Mouse (Mus musculus) forebrain, embryonic 12.5 days (tissue): ENCODE results near the gene Il17c. TPM values are rescaled to one million over a fixed set of nuclear protein-coding genes. Genes with fewer than 3 reads are reported as not detected.

Experiments used
- ATAC-seq: fragments of 200-750 bp; cut with Nextera tagmentation; 2 replicates; pipeline ENCODE4 v1.8.0; 2017; ENCODE audit warnings: moderate TSS enrichment; ENCODE audit not compliant: low FRiP score
- H3K27ac ChIP-seq: fragments of 300-500 bp; sonication (generic); 2 replicates; pipeline ENCODE4 v1.5.1; 2016; ENCODE audit warnings: mild to moderate bottlenecking
- H3K27me3 ChIP-seq: fragments of 300-500 bp; sonication (generic); 2 replicates; pipeline ENCODE4 v1.6.1; 2016; ENCODE audit warnings: mild to moderate bottlenecking
- H3K36me3 ChIP-seq: fragments of 300-500 bp; sonication (generic); replicated peaks from 2 replicates; pipeline ENCODE4 v1.6.1; 2016; ENCODE audit warnings: mild to moderate bottlenecking
- H3K4me1 ChIP-seq: fragments of 300-500 bp; sonication (generic); 2 replicates; pipeline ENCODE4 v1.6.1; 2016
- H3K4me2 ChIP-seq: fragments of 300-500 bp; sonication (generic); 2 replicates; pipeline ENCODE4 v1.6.1; 2016; ENCODE audit warnings: mild to moderate bottlenecking, moderate library complexity
- H3K4me3 ChIP-seq: fragments of 300-500 bp; sonication (generic); replicated peaks from 2 replicates; pipeline ENCODE4 v1.5.1; 2016; ENCODE audit warnings: mild to moderate bottlenecking
- H3K9ac ChIP-seq: fragments of 300-500 bp; sonication (generic); 2 replicates; pipeline ENCODE4 v1.6.1; 2016; ENCODE audit warnings: mild to moderate bottlenecking
- H3K9me3 ChIP-seq: fragments of 300-500 bp; sonication (generic); 2 replicates; pipeline ENCODE4 v1.6.1; 2016
- WGBS: fragments of 180-500 bp; shearing (Covaris S2); methylation state at CpG from one replicate; pipeline ENCODE4 v1.1.7; 2016; 5-methylcytosine and 5-hydroxymethylcytosine counted together
- polyA plus RNA-seq: library from polyadenylated mRNA; unstranded; fragments of >200 nt; fragmentation: Nextera tagmentation; extraction: Ambion mirVana; gene quantifications from 2 replicates; pipeline ENCODE4 v1.2.1, GENCODE M21; 2016

The Il17c gene
- polyA plus RNA-seq, 1 experiment from 2014 or later: not detected

DNA sequence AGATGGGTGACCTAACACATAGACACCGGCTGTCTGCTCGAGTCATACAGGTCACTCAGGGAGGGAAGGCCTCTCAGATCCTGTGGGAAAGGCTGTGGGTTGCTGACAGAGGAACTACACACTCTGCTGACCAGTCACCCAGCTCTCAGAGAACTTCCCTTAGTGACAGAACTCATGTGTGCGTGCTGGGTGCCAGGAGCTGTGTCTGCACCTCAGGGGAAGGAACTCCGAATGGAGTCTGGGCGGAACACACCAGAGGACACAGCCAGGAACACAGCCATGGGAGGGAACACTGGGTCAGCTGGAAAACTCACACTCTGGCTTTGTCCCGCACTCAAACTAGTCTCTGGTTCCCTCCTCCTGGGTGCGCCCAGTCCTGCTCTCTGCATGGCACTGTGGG lies 14.1 kb upstream of the Il17c start:
- Histone ChIP-seq H3K9me3 (no peaks in the 10 kb centered on the region), H3K4me2 (no peak overlapping the region), H3K36me3 (peaks cover 99% of the 10 kb centered on the region), H3K4me3 (no peak overlapping the region), H3K27ac (no peak overlapping the region), H3K9ac (no peak overlapping the region), H3K4me1 (no peaks in the 10 kb centered on the region), H3K27me3 (no peaks in the 10 kb centered on the region)
- 94% methylated on average over 7 of the region's 7 CpGs for WGBS
- ATAC-seq: no peak

DNA sequence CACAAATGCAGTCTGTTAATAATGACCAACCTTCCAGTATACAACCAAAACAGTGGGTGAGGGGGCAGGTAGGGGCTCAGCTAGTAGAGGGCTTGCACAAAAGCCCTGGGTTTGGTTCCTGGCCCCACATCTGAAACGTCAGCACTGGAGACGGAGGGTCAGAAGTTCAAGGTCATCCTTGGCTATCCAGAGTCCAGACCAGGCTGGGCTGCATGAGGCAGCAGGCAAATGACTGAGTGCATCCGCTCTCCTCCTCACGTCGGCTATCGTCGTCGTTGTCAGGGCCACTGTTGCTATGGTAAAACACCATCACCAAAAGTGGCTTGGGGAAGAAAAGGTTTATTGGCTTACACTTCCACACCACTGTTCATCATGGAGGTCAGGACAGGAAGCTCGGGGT lies 7.5 kb upstream of the Il17c start:
- WGBS: 90% methylated on average over 9 of the region's 9 CpGs

DNA sequence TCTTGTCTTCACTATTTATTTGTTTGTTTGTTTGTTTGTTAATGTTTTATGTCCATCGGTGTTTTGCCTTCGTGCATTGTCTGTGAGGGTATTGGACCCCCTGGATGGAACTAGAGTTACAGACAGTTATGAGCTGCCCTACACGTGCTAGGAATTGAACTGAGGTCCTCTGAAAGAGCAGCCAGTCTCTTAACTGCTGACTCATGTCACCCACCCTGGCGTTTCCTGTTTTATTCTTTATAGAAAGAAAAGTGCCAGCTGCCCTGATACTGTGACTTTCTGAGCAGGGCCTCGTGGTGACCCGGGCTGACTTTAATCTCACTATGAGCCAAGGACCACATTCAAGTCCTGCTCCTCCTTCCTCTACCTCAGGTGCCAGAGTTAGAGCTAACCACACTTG lies 6.3 kb upstream of the Il17c start:
- Histone ChIP-seq H3K9me3 (no peaks in the 10 kb centered on the region), H3K4me2 (no peak overlapping the region), H3K27me3 (no peaks in the 10 kb centered on the region), H3K36me3 (peaks cover 85% of the 10 kb centered on the region), H3K9ac (no peak overlapping the region), H3K4me1 (no peaks in the 10 kb centered on the region; the same call in 1 of the 2 replicates), H3K27ac (no peak overlapping the region), H3K4me3 (no peak overlapping the region)
- 95% methylated on average over 6 of the region's 6 CpGs for WGBS
- no peak for ATAC-seq

More for the DNA sequence above, 7.5 kb upstream of the Il17c start:
- no peak overlapping the region for H3K27ac ChIP-seq
- H3K9me3 ChIP-seq: no peaks in the 10 kb centered on the region
- H3K4me3 ChIP-seq: no peak overlapping the region
- no peak for ATAC-seq
- H3K4me2 ChIP-seq: no peak overlapping the region
- H3K4me1 ChIP-seq: no peaks in the 10 kb centered on the region
- no peaks in the 10 kb centered on the region for H3K27me3 ChIP-seq
- H3K9ac ChIP-seq: no peak overlapping the region
- H3K36me3 ChIP-seq: peaks cover 98% of the 10 kb centered on the region

DNA sequence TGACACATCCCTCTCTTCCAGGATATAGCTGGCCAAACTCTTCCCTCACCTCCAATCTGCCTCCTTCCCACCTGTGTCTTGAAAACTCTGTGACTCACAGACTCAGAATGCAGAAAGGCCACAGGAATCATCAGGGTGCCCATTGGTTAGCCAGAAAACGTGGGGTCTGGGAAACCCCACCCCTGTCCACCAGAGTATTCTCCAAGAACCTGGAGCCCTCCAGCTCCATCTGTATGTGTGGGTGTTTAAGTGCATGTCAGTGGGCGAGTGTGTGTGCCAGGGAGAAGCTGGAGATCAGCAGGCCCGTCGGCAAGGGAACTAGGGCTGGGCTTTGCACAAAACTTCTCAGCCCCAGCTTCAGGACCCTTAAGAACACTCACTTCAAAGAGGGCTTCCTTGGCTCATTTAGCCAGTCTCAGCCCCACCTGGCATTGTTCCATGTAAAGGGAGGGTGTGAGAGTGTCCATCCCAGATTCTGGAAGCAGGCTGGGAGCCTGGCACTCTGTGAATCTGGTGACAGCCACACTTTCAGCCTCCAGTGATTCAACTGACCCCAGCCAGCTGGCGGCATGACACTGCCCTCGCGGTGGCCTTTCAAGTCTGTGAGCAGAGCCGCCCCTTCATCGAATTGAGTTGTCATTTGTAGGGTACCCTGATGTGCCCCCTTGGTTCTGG lies 1.8 kb upstream of the Il17c start:
- Histone ChIP-seq H3K9ac (no peak overlapping the region), H3K4me1 (no peaks in the 10 kb centered on the region; the same call in 1 of the 2 replicates), H3K27ac (no peak overlapping the region), H3K27me3 (no peaks in the 10 kb centered on the region), H3K36me3 (peaks cover 41% of the 10 kb centered on the region), H3K4me2 (no peak overlapping the region), H3K4me3 (no peak overlapping the region), H3K9me3 (no peaks in the 10 kb centered on the region)
- no peak for ATAC-seq
- 78% methylated on average over 9 of the region's 9 CpGs for WGBS

DNA sequence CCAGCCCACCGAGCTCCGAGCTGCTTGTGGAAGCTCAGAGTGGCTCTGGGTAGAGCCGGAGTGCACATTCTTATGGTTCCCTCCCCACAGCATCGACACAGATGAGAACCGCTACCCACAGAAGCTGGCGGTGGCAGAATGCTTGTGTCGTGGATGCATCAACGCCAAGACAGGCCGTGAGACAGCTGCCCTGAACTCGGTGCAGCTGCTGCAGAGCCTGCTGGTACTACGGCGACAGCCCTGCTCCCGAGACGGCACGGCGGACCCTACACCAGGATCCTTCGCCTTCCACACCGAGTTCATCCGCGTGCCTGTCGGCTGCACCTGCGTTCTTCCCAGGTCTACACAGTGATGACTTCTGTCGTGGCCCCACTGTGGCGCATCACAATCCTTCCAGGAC lies 1.4 kb downstream of the Il17c start:
- Histone ChIP-seq H3K9me3 (no peaks in the 10 kb centered on the region), H3K4me1 (no peaks in the 10 kb centered on the region; the same call in 1 of the 2 replicates), H3K4me2 (no peak overlapping the region), H3K9ac (no peak overlapping the region), H3K27ac (no peak overlapping the region), H3K27me3 (no peaks in the 10 kb centered on the region), H3K4me3 (no peak overlapping the region), H3K36me3 (peaks cover 10% of the 10 kb centered on the region)
- ATAC-seq: no peak
- WGBS: 87% methylated on average over 24 of the region's 24 CpGs

DNA sequence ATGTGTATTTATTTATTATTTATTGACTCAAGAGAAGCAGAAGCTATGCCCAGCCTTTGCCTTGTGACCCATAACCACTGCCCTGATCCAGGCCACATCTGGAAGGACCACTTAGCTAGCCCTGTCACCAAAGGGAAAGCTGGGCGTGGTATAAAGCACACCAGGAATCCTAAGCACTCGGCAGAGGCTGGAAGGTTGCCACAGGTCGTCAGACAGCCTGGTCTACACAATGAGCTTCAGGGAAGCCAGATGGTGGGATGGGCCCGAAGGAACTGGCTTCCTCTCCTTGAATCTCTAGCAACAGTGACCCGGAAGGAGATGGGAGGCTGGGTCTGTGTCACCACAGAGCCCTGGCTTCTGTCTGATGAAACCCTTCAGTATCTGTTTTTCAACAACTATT lies 1.8 kb downstream of the Il17c start:
- no peaks in the 10 kb centered on the region for H3K9me3 ChIP-seq
- no peak overlapping the region for H3K27ac ChIP-seq
- ATAC-seq: no peak
- no peak overlapping the region for H3K4me2 ChIP-seq
- peaks cover 6% of the 10 kb centered on the region for H3K36me3 ChIP-seq
- no peaks in the 10 kb centered on the region for H3K27me3 ChIP-seq
- 66% methylated on average over 5 of the region's 5 CpGs for WGBS
- no peak overlapping the region for H3K9ac ChIP-seq
- H3K4me1 ChIP-seq: no peaks in the 10 kb centered on the region; the same call in 1 of the 2 replicates
- no peak overlapping the region for H3K4me3 ChIP-seq

DNA sequence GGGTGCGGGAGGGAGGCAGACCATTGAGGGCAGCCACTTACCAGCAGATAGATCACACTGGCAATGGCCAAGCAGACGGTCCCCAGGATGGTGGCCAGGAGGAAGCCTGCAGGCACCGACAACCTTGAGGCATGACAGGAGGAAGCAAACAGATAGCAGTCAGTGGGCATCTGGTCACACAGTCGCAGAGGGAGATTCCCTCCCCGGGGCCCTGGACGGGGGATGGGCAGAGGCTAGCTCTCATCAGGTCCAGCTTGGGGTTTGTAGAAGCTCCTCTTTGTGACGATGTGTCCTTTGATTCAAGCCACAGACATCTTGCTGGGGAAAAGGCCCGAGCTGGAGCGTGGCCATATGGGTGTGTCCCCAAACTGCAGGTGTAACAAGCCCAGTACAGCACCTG lies 4.3 kb downstream of the Il17c start:
- no peak overlapping the region for H3K9ac ChIP-seq
- no peaks in the 10 kb centered on the region for H3K27me3 ChIP-seq
- no peaks in the 10 kb centered on the region for H3K4me1 ChIP-seq
- no peak overlapping the region for H3K4me3 ChIP-seq
- 81% methylated on average over 9 of the region's 9 CpGs for WGBS
- H3K27ac ChIP-seq: no peak overlapping the region
- ATAC-seq: no peak
- H3K9me3 ChIP-seq: no peaks in the 10 kb centered on the region
- no peaks in the 10 kb centered on the region; the same call in 1 of the 2 replicates for H3K36me3 ChIP-seq
- no peak overlapping the region for H3K4me2 ChIP-seq

DNA sequence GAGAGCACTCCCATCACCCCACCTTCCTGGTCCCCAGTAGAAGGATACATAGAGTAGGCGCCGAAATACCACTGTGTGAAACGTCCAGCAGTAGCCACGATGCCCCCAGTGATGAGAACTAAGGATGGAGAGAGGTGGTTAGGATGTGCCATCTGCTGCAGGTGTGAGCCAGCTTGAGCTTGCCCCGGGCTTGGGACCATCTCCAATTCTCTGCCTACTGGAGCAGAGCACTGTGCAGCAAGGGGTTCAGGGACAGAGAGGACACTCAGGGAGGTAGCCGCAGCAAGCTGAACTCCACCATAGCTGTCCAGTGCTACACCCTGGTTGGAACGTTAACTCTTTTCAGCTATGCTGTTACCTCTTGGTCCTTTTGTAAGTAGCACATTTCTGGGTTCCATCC lies 5.8 kb downstream of the Il17c start:
- Histone ChIP-seq H3K4me2 (no peak overlapping the region), H3K27ac (no peak overlapping the region), H3K36me3 (no peaks in the 10 kb centered on the region; the same call in 1 of the 2 replicates), H3K27me3 (peaks cover 10% of the 10 kb centered on the region; the same call in 1 of the 2 replicates), H3K4me1 (peaks cover 11% of the 10 kb centered on the region), H3K9me3 (no peaks in the 10 kb centered on the region), H3K4me3 (no peak overlapping the region), H3K9ac (no peak overlapping the region)
- WGBS: 91% methylated on average over 7 of the region's 7 CpGs
- ATAC-seq: no peak

DNA sequence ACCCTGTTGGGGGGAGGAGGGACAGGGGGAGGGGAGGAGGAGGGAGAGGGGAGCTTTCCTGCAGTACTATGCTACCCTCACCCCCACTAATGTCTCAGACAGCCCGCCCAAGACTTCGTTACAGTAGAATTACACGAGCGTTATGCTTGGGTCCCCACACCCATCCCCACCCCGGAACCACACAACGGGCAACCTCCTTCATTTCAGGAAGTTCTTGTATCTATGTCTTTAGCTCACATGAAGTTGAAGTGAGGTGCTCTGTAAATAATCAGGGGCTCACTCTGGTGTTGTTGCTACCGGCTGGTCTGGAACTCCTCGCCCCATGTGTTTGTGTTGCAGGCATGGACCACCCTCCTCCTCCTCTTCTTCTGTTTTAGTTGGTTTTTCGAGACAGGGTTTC lies 6.3 kb downstream of the Il17c start:
- peaks cover 13% of the 10 kb centered on the region; the same call in 1 of the 2 replicates for H3K27me3 ChIP-seq
- ATAC-seq: no peak
- H3K4me2 ChIP-seq: no peak overlapping the region
- H3K27ac ChIP-seq: no peak overlapping the region
- H3K9me3 ChIP-seq: no peaks in the 10 kb centered on the region
- peaks cover 16% of the 10 kb centered on the region for H3K4me1 ChIP-seq
- H3K36me3 ChIP-seq: no peaks in the 10 kb centered on the region; the same call in 1 of the 2 replicates
- WGBS: 94% methylated on average over 9 of the region's 9 CpGs
- H3K9ac ChIP-seq: no peak overlapping the region
- H3K4me3 ChIP-seq: no peak overlapping the region

DNA sequence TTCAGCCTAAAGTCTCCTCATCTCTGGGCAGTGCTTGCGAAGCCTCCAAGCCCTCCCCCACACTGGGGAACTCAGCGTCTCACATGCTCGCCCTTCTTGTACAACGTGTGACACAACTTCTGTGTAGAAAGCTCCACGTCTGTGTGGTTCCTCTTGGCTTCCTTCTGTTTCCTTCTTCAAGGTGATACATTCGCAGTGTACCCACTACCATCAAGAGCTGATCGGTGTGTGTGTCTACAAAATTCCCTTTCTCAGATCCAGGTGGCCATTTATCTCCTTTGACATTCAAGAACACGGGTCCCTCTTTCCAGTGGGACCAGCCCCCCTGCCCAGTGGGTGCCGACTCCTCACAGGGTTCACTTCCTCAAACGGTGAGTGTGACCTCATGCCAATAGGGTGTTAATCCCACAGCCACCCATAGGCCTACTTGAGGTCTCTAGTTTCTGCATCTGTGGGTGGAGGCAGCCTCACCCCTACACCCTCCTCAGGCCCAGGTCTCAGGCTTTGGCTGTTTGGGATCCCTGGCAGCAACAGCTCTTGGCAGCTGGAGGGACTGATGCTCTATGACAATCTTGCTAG lies 8.3 kb downstream of the Il17c start:
- H3K27ac ChIP-seq: no peak overlapping the region
- peaks cover 14% of the 10 kb centered on the region for H3K36me3 ChIP-seq
- peaks cover 13% of the 10 kb centered on the region; the same call in 1 of the 2 replicates for H3K27me3 ChIP-seq
- H3K4me3 ChIP-seq: no peak overlapping the region
- 90% methylated on average over 10 of the region's 10 CpGs for WGBS
- H3K9ac ChIP-seq: no peak overlapping the region
- no peak overlapping the region for H3K4me2 ChIP-seq
- no peak for ATAC-seq
- no peaks in the 10 kb centered on the region for H3K9me3 ChIP-seq
- peaks cover 18% of the 10 kb centered on the region for H3K4me1 ChIP-seq

DNA sequence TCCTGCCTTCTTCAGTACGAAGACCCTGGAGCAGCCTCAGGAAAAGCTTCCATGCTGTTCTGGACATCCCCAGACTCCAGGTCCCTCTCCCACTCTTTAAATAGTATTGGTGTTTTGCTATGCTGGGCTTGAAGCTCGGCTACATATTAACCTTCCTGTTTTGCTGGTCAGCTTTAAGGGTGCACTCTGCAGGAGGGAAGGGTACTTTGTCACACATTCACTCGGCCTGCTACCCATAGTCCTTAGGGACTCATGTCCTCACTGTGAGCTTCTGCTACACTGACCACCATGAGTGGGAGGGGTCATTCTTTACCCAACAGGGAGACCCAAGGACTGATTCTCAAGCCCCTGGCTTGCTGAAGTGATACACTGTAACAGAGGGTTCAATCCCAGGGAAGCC lies 8.8 kb downstream of the Il17c start:
- Histone ChIP-seq H3K4me3 (no peak overlapping the region), H3K27me3 (peaks cover 13% of the 10 kb centered on the region; the same call in 1 of the 2 replicates), H3K4me2 (no peak overlapping the region), H3K36me3 (peaks cover 19% of the 10 kb centered on the region), H3K27ac (no peak overlapping the region), H3K9ac (no peak overlapping the region), H3K4me1 (peaks cover 18% of the 10 kb centered on the region), H3K9me3 (peaks cover 4% of the 10 kb centered on the region; the same call in 1 of the 2 replicates)
- ATAC-seq: no peak
- 77% methylated on average over 3 of the region's 3 CpGs for WGBS

DNA sequence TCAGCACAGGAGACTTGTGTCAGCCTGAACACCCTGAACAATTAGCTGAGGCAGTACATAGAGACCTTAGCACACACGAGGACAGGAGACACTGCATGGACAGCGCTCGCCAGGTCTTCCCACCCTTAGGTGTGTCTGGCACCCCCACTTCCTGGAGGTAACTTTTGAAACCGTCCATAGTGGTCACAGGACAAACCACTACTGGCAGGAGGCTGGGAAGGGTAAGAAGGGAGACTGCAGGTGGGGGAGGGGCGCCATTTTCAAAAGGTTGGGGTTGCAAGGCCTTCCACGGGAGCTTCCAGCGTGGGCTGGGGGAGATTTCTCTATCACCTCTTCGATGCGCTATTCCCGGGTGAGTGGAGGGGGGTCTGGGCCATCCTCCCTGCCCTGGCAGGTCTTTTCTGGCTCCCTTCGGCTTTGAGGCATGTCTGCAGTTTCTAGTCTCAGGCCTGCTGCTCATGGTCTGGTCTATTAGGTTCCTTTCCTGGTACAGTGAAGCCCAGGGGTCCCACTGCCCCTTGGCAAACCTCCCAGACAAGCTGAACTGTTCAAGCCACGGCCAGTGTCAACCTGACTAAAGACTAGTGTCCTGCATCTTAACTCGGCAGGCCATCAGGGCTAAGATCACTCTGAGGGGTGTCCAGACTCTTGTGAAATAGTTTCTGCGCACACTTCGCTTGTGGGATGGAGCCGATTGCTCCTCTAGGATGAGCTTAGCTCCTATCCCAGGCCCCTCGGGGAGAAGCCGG lies 10.0 kb downstream of the Il17c start:
- 38% methylated on average over 18 of the region's 18 CpGs for WGBS
- Histone ChIP-seq H3K4me2 (peak overlapping the region; percentile 76), H3K4me1 (peaks cover 18% of the 10 kb centered on the region), H3K36me3 (peaks cover 31% of the 10 kb centered on the region), H3K9me3 (peaks cover 4% of the 10 kb centered on the region; the same call in 1 of the 2 replicates), H3K9ac (peak overlapping the region; percentile 64), H3K27ac (no peak overlapping the region), H3K4me3 (peak overlapping the region; percentile 42), H3K27me3 (peaks cover 13% of the 10 kb centered on the region; the same call in 1 of the 2 replicates)
- no peak for ATAC-seq
